Mouse (Mus musculus) C2C12 (cell line): ENCODE measurements around the gene Gtf3c5.

Experiments
- CTCF ChIP-seq: IDR thresholded peaks from one replicate; pipeline ENCODE4 v1.5.1; 2011; ENCODE audit not compliant: control insufficient read depth, insufficient read depth, insufficient read length
- USF1 ChIP-seq: IDR thresholded peaks from one replicate; pipeline ENCODE4 v1.6.1; 2011; ENCODE audit warnings: low read depth, mild to moderate bottlenecking, control low read depth, moderate library complexity

DNA sequence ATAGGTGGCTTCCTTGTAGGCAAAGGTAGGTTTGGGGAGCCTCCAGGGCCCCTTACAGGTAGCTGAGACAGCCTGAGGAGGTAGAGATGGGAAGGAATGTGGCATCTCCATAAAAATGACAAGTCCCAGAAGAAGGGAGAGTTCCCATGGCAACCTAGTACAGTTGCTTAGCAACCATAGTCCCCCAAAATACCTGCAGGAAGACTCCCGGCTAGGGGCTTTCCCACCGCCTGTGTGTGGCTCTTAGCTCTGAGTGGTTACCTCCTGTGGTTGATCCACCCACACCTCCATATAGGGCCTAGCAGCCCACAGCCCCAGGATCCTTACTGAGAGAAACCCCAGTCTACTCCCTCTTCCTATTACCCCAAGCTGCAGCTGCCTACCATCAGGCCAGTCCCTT, 65.3 kb downstream of the Gtf3c5 start:
- no peak for TF ChIP-seq USF1
- no peak for TF ChIP-seq CTCF
